Mouse (Mus musculus): ENCODE results near the gene Uhrf1. TPM values are rescaled to one million over a fixed set of nuclear protein-coding genes. Genes with fewer than 3 reads are reported as not detected.

Uhrf1 gene
- polyA plus RNA-seq, 1 experiment from 2014 or later = 198 TPM

- Histone ChIP-seq H3K9me3 (no peaks in the 10 kb centered on the region), H3K27ac (no peak overlapping the region), H3K36me3 (peaks cover 26% of the 10 kb centered on the region), H3K4me1 (replicated peaks) (no peaks in the 10 kb centered on the region), H3K27me3 (no peaks in the 10 kb centered on the region), H3K9ac (replicated peaks) (no peak overlapping the region), H3K4me2 (no peak overlapping the region), H3K4me3 (replicated peaks) (no peak overlapping the region)
- ATAC-seq (ENCODE audit: insufficient number of reproducible peaks, insufficient read depth, low FRiP score, low TSS enrichment, low read depth) = no peak
- 83% methylated on average over 4 of the region's 4 CpGs for WGBS
Measured at GRCm38 (mm10) chr17:56348128-56348527, 45.0 kb downstream of the Uhrf1 start.

GRCm38 (mm10) chr17:56348586-56348985 lies 45.5 kb downstream of the Uhrf1 start:
- no peaks in the 10 kb centered on the region for H3K27me3 ChIP-seq
- peaks cover 31% of the 10 kb centered on the region for H3K36me3 ChIP-seq
- H3K9me3 ChIP-seq = no peaks in the 10 kb centered on the region
- no peak overlapping the region for H3K9ac ChIP-seq (replicated peaks)
- H3K4me3 ChIP-seq (replicated peaks) = no peak overlapping the region
- no peak overlapping the region for H3K27ac ChIP-seq
- H3K4me2 ChIP-seq = no peak overlapping the region
- no peak for ATAC-seq (ENCODE audit: insufficient number of reproducible peaks, insufficient read depth, low FRiP score, low TSS enrichment, low read depth)
- no peaks in the 10 kb centered on the region for H3K4me1 ChIP-seq (replicated peaks)

GRCm38 (mm10) chr17:56350694-56351093 lies 47.6 kb downstream of the Uhrf1 start:
- Histone ChIP-seq H3K27me3 (no peaks in the 10 kb centered on the region), H3K4me3 (replicated peaks) (no peak overlapping the region), H3K36me3 (peaks cover 44% of the 10 kb centered on the region), H3K4me2 (no peak overlapping the region), H3K9ac (replicated peaks) (no peak overlapping the region), H3K9me3 (no peaks in the 10 kb centered on the region), H3K4me1 (replicated peaks) (no peaks in the 10 kb centered on the region), H3K27ac (no peak overlapping the region)
- ATAC-seq (ENCODE audit: insufficient number of reproducible peaks, insufficient read depth, low FRiP score, low TSS enrichment, low read depth) = peak; percentile 23
- 36% methylated on average over 2 of the region's 2 CpGs for WGBS

- Histone ChIP-seq H3K27me3 (no peaks in the 10 kb centered on the region), H3K4me3 (replicated peaks) (no peak overlapping the region), H3K27ac (no peak overlapping the region), H3K9ac (replicated peaks) (no peak overlapping the region), H3K4me1 (replicated peaks) (no peaks in the 10 kb centered on the region), H3K36me3 (peaks cover 91% of the 10 kb centered on the region), H3K4me2 (no peak overlapping the region), H3K9me3 (no peaks in the 10 kb centered on the region)
- ATAC-seq (ENCODE audit: insufficient number of reproducible peaks, insufficient read depth, low FRiP score, low TSS enrichment, low read depth) = peak; percentile 29
- WGBS = 69% methylated on average over 9 of the region's 9 CpGs
Measured at GRCm38 (mm10) chr17:56356921-56357885, 54.1 kb downstream of the Uhrf1 start.

GRCm38 (mm10) chr17:56359183-56359725 lies 56.1 kb downstream of the Uhrf1 start:
- no peak overlapping the region for H3K4me2 ChIP-seq
- no peaks in the 10 kb centered on the region for H3K27me3 ChIP-seq
- no peak overlapping the region for H3K9ac ChIP-seq (replicated peaks)
- peaks cover 91% of the 10 kb centered on the region for H3K36me3 ChIP-seq
- no peaks in the 10 kb centered on the region for H3K9me3 ChIP-seq
- no peak for ATAC-seq (ENCODE audit: insufficient number of reproducible peaks, insufficient read depth, low FRiP score, low TSS enrichment, low read depth)
- WGBS = 82% methylated on average over 3 of the region's 3 CpGs
- no peak overlapping the region for H3K4me3 ChIP-seq (replicated peaks)
- no peaks in the 10 kb centered on the region for H3K4me1 ChIP-seq (replicated peaks)
- no peak overlapping the region for H3K27ac ChIP-seq

- Histone ChIP-seq H3K9ac (replicated peaks) (no peak overlapping the region), H3K27ac (no peak overlapping the region), H3K9me3 (no peaks in the 10 kb centered on the region), H3K4me3 (replicated peaks) (no peak overlapping the region), H3K4me1 (replicated peaks) (0 out of 2 replicates have a peak, but pooled peaks cover 2% of the 10 kb centered on the region), H3K36me3 (peaks cover 91% of the 10 kb centered on the region), H3K27me3 (no peaks in the 10 kb centered on the region), H3K4me2 (no peak overlapping the region)
- no peak for ATAC-seq (ENCODE audit: insufficient number of reproducible peaks, insufficient read depth, low FRiP score, low TSS enrichment, low read depth)
- 76% methylated on average over 1 of the region's 1 CpGs for WGBS
Measured at GRCm38 (mm10) chr17:56359864-56360263, 56.7 kb downstream of the Uhrf1 start.

- Histone ChIP-seq H3K4me3 (replicated peaks) (no peak overlapping the region), H3K27ac (no peak overlapping the region), H3K9ac (replicated peaks) (0 out of 2 replicates have a peak overlapping the region, but pooled peaks have one; percentile 1), H3K27me3 (no peaks in the 10 kb centered on the region), H3K4me1 (replicated peaks) (peaks cover 8% of the 10 kb centered on the region; the same call in 1 of the 2 replicates), H3K9me3 (no peaks in the 10 kb centered on the region), H3K36me3 (peaks cover 91% of the 10 kb centered on the region), H3K4me2 (no peak overlapping the region)
- 60% methylated on average over 8 of the region's 8 CpGs for WGBS
- ATAC-seq (ENCODE audit: insufficient number of reproducible peaks, insufficient read depth, low FRiP score, low TSS enrichment, low read depth) = no peak
Measured at GRCm38 (mm10) chr17:56360451-56360850, 57.3 kb downstream of the Uhrf1 start.

- Histone ChIP-seq H3K9me3 (no peaks in the 10 kb centered on the region), H3K4me2 (no peak overlapping the region), H3K36me3 (peaks cover 86% of the 10 kb centered on the region), H3K4me1 (replicated peaks) (peaks cover 14% of the 10 kb centered on the region), H3K9ac (replicated peaks) (no peak overlapping the region), H3K27ac (no peak overlapping the region), H3K27me3 (no peaks in the 10 kb centered on the region), H3K4me3 (replicated peaks) (no peak overlapping the region)
- ATAC-seq (ENCODE audit: insufficient number of reproducible peaks, insufficient read depth, low FRiP score, low TSS enrichment, low read depth) = no peak
- 94% methylated on average over 2 of the region's 2 CpGs for WGBS
Measured at GRCm38 (mm10) chr17:56361542-56361941, 58.4 kb downstream of the Uhrf1 start.

- ATAC-seq (ENCODE audit: insufficient number of reproducible peaks, insufficient read depth, low FRiP score, low TSS enrichment, low read depth) = no peak; the same call in 1 of the 2 replicates
- no peak overlapping the region; the same call in 1 of the 2 replicates for H3K9ac ChIP-seq (replicated peaks)
- H3K27me3 ChIP-seq = no peaks in the 10 kb centered on the region
- peaks cover 14% of the 10 kb centered on the region for H3K4me1 ChIP-seq (replicated peaks)
- H3K4me3 ChIP-seq (replicated peaks) = no peak overlapping the region
- 54% methylated on average over 7 of the region's 7 CpGs for WGBS
- peaks cover 92% of the 10 kb centered on the region for H3K36me3 ChIP-seq
- no peaks in the 10 kb centered on the region for H3K9me3 ChIP-seq
- no peak overlapping the region for H3K4me2 ChIP-seq
- H3K27ac ChIP-seq = no peak overlapping the region
Measured at GRCm38 (mm10) chr17:56365791-56366673, 62.9 kb downstream of the Uhrf1 start.

GRCm38 (mm10) chr17:56368291-56368790 lies 65.2 kb downstream of the Uhrf1 start:
- Histone ChIP-seq H3K27me3 (no peaks in the 10 kb centered on the region), H3K4me1 (replicated peaks) (peaks cover 14% of the 10 kb centered on the region), H3K27ac (no peak overlapping the region), H3K4me2 (no peak overlapping the region), H3K36me3 (peaks cover 91% of the 10 kb centered on the region), H3K9me3 (no peaks in the 10 kb centered on the region), H3K9ac (replicated peaks) (no peak overlapping the region), H3K4me3 (replicated peaks) (no peak overlapping the region)
- no peak for ATAC-seq (ENCODE audit: insufficient number of reproducible peaks, insufficient read depth, low FRiP score, low TSS enrichment, low read depth)
- WGBS = 83% methylated on average over 6 of the region's 6 CpGs

- WGBS = 88% methylated on average over 3 of the region's 3 CpGs
- H3K9me3 ChIP-seq = no peaks in the 10 kb centered on the region
- no peak overlapping the region for H3K27ac ChIP-seq
- no peaks in the 10 kb centered on the region for H3K27me3 ChIP-seq
- peaks cover 93% of the 10 kb centered on the region for H3K36me3 ChIP-seq
- ATAC-seq (ENCODE audit: insufficient number of reproducible peaks, insufficient read depth, low FRiP score, low TSS enrichment, low read depth) = no peak
- H3K4me1 ChIP-seq (replicated peaks) = peaks cover 10% of the 10 kb centered on the region
- no peak overlapping the region for H3K4me2 ChIP-seq
- no peak overlapping the region for H3K9ac ChIP-seq (replicated peaks)
- no peak overlapping the region for H3K4me3 ChIP-seq (replicated peaks)
Measured at GRCm38 (mm10) chr17:56370090-56370489, 67.0 kb downstream of the Uhrf1 start.

Measured in limb, embryonic 12.5 days (tissue).